Comparison of ENCODE assay signal across 13 mouse cellular contexts in the genomic region with DNA sequence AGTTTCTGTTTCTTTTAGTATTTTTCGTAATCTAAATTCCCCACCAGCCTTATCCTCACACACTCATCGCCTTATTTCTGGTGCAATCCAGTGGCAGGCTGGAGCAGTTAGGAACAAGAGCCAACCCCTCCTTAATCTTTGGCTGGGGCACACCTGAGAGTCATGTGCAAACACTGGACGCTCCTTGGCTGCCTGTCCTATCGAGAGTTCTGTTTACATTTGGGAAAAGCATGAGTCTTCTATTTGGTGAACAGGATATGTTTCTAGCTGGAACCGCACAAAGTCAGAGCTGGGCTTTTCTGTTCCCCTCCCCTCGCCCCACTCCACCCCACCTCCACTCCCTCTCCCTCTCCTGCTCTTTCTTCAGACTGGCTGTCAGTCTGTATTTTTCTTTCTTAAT. TPM values are rescaled to one million over a fixed set of nuclear protein-coding genes. Genes with fewer than 3 reads are reported as not detected.
DNase-seq lines count a peak whose midpoint lies in the region; ATAC-seq and TF ChIP-seq lines count a peak whose summit lies in the region.
"Had no signal": no experiment of that assay in that cellular context is flagged by ENCODE, and none has a peak within 500 bp of the region (broad histone marks: within the 10 kb centered on the region; RNA-seq: fewer than 3 reads in every experiment).

No protein-coding gene starts in this region.

- H3K9ac ChIP-seq in liver, postnatal 0 days (replicated peaks), result no peak overlapping the region
- no peak overlapping the region for H3K9ac ChIP-seq in liver, embryonic 12.5 days
- no peak overlapping the region for H3K9ac ChIP-seq in heart, embryonic 15.5 days
- H3K9ac ChIP-seq in lung, embryonic 14.5 days, result no peak overlapping the region
- H3K9ac ChIP-seq: embryonic facial prominence, embryonic 13.5 days; liver, embryonic 14.5 days had no signal

- no peaks in the 10 kb centered on the region for H3K36me3 ChIP-seq in liver, postnatal 0 days (replicated peaks; ENCODE audit: insufficient read depth, low read length)
- H3K36me3 ChIP-seq in liver, embryonic 12.5 days, result no peaks in the 10 kb centered on the region
- no peaks in the 10 kb centered on the region for H3K36me3 ChIP-seq in heart, embryonic 15.5 days
- no peaks in the 10 kb centered on the region for H3K36me3 ChIP-seq in lung, embryonic 14.5 days (ENCODE audit: insufficient read depth)
- H3K36me3 ChIP-seq: embryonic facial prominence, embryonic 13.5 days had no signal

- no peaks in the 10 kb centered on the region for H3K27me3 ChIP-seq in liver, postnatal 0 days (ENCODE audit: insufficient read depth, low read length)
- H3K27me3 ChIP-seq in liver, embryonic 12.5 days (replicated peaks), result no peaks in the 10 kb centered on the region
- H3K27me3 ChIP-seq in heart, embryonic 15.5 days, result no peaks in the 10 kb centered on the region
- no peaks in the 10 kb centered on the region for H3K27me3 ChIP-seq in lung, embryonic 14.5 days (ENCODE audit: insufficient read depth, low read length)
- H3K27me3 ChIP-seq: embryonic facial prominence, embryonic 13.5 days had no signal

- H3K27ac ChIP-seq in liver, postnatal 0 days (ENCODE audit: low read depth), result peak overlapping the region; percentile 55; the same call in 1 of the 2 replicates
- no peak overlapping the region for H3K27ac ChIP-seq in liver, embryonic 12.5 days
- H3K27ac ChIP-seq in heart, embryonic 15.5 days, result peak overlapping the region; percentile 32; the same call in 1 of the 2 replicates
- H3K27ac ChIP-seq in lung, embryonic 14.5 days (ENCODE audit: low read depth), result peak overlapping the region; percentile 50; the same call in 1 of the 2 replicates
- H3K27ac ChIP-seq: embryonic facial prominence, embryonic 13.5 days; liver, embryonic 14.5 days had no signal

- TF ChIP-seq CTCF in liver, postnatal 0 days (IDR thresholded peaks at IDR 0.05; ENCODE audit: low read depth), result no peak
- no peak for TF ChIP-seq CTCF in lung, embryonic 14.5 days (IDR thresholded peaks at IDR 0.05; ENCODE audit: low read depth)

- ATAC-seq in liver, postnatal 0 days, result no peak
- ATAC-seq in liver, embryonic 12.5 days, result no peak
- ATAC-seq in heart, embryonic 15.5 days (replicated peaks; ENCODE audit: insufficient number of reproducible peaks, insufficient read depth, low FRiP score, low read depth), result peak; percentile 47; the same call in 1 of the 2 replicates
- ATAC-seq in lung, embryonic 14.5 days (ENCODE audit: insufficient read depth), result peak; percentile 83

- no peaks in the 10 kb centered on the region for H3K9me3 ChIP-seq in liver, postnatal 0 days (ENCODE audit: low read length)
- no peaks in the 10 kb centered on the region for H3K9me3 ChIP-seq in liver, embryonic 12.5 days (replicated peaks)
- no peaks in the 10 kb centered on the region for H3K9me3 ChIP-seq in heart, embryonic 15.5 days (replicated peaks)
- no peaks in the 10 kb centered on the region for H3K9me3 ChIP-seq in lung, embryonic 14.5 days (ENCODE audit: low read depth, low read length)
- H3K9me3 ChIP-seq: embryonic facial prominence, embryonic 13.5 days had no signal

- 59% methylated on average over 6 of the region's 6 CpGs for WGBS in liver, postnatal 0 days (ENCODE audit: insufficient replicate concordance)
- 56% methylated on average over 6 of the region's 6 CpGs for WGBS in liver, embryonic 12.5 days (ENCODE audit: insufficient replicate concordance)
- WGBS in heart, embryonic 15.5 days, result 29% methylated on average over 6 of the region's 6 CpGs
- 18% methylated on average over 6 of the region's 6 CpGs for WGBS in lung, embryonic 14.5 days

- no peak overlapping the region for H3K4me3 ChIP-seq in liver, postnatal 0 days (ENCODE audit: low read depth, low read length)
- no peak overlapping the region for H3K4me3 ChIP-seq in liver, embryonic 12.5 days
- H3K4me3 ChIP-seq in heart, embryonic 15.5 days, result no peak overlapping the region
- H3K4me3 ChIP-seq in lung, embryonic 14.5 days (ENCODE audit: low read depth, low read length), result no peak overlapping the region
- H3K4me3 ChIP-seq: embryonic facial prominence, embryonic 13.5 days; myocyte had no signal

- DNase-seq in liver, postnatal 0 days, result no peak
- peak; percentile 68 for DNase-seq in lung, embryonic 14.5 days
- DNase-seq in yolk sac, embryonic 10.5 days (ENCODE audit: low spot score), result peak; percentile 69
- DNase-seq in MN1 (ENCODE audit: low spot score), result no peak
- DNase-seq in natural killer cell, adult 2 months (ENCODE audit: low spot score in 2 of 2), result no peak
- DNase-seq: cerebellum, adult 8-10 months; kidney, postnatal 14 days; thymus, postnatal 14 days had no signal

- TF ChIP-seq EP300 in liver, postnatal 0 days (IDR thresholded peaks at IDR 0.05; ENCODE audit: low read depth), result no peak

- no peak overlapping the region for H3K4me2 ChIP-seq in liver, postnatal 0 days (ENCODE audit: low read depth, low read length)
- no peak overlapping the region for H3K4me2 ChIP-seq in liver, embryonic 12.5 days
- no peak overlapping the region for H3K4me2 ChIP-seq in heart, embryonic 15.5 days
- H3K4me2 ChIP-seq in lung, embryonic 14.5 days, result peak overlapping the region; percentile 18; the same call in 1 of the 2 replicates
- H3K4me2 ChIP-seq: embryonic facial prominence, embryonic 13.5 days had no signal

- H3K4me1 ChIP-seq in liver, postnatal 0 days (ENCODE audit: insufficient read depth), result peaks cover 34% of the 10 kb centered on the region
- H3K4me1 ChIP-seq in liver, embryonic 12.5 days, result peaks cover 39% of the 10 kb centered on the region
- peaks cover 52% of the 10 kb centered on the region for H3K4me1 ChIP-seq in heart, embryonic 15.5 days (replicated peaks)
- H3K4me1 ChIP-seq in lung, embryonic 14.5 days (ENCODE audit: insufficient read depth), result peaks cover 5% of the 10 kb centered on the region; the same call in 1 of the 2 replicates

RNA-seq across cellular contexts. Expression of a gene that starts 22.5 kb away (rescaled TPM):
- polyA plus RNA-seq in liver, postnatal 0 days (2015; fragmentation: Nextera tagmentation; extraction: Ambion mirVana), result 1.1 and 1.4 TPM in 2 replicates
- 1.2 and 1.3 TPM in 2 replicates for polyA plus RNA-seq in liver, embryonic 12.5 days (2016; fragmentation: Nextera tagmentation; extraction: Ambion mirVana)
- polyA plus RNA-seq in heart, embryonic 15.5 days (2015; fragmentation: Nextera tagmentation; extraction: Ambion mirVana), result 2.6 and 3.2 TPM in 2 replicates
- polyA plus RNA-seq in lung, embryonic 14.5 days (2014; fragmentation: Nextera tagmentation; extraction: Ambion mirVana), result 2.2 and 2.5 TPM in 2 replicates

RNA-seq across cellular contexts. Expression of a gene that starts 49.3 kb away (rescaled TPM):
- 51.4 and 58.5 TPM in 2 replicates for polyA plus RNA-seq in liver, postnatal 0 days (2015; fragmentation: Nextera tagmentation; extraction: Ambion mirVana)
- 29.7 and 30.9 TPM in 2 replicates for polyA plus RNA-seq in liver, embryonic 12.5 days (2016; fragmentation: Nextera tagmentation; extraction: Ambion mirVana)
- 33.9 and 34.8 TPM in 2 replicates for polyA plus RNA-seq in heart, embryonic 15.5 days (2015; fragmentation: Nextera tagmentation; extraction: Ambion mirVana)
- polyA plus RNA-seq in lung, embryonic 14.5 days (2014; fragmentation: Nextera tagmentation; extraction: Ambion mirVana), result 24.5 and 25.1 TPM in 2 replicates

Comparison
In these comparisons a context has a peak if more than half of its experiments do, and no peak if none do; other contexts are left out.
1. ATAC-seq: peak in heart, embryonic 15.5 days (single experiment) and lung, embryonic 14.5 days (single experiment); none in liver, postnatal 0 days (single experiment) and liver, embryonic 12.5 days (single experiment).
2. DNase-seq: peak in lung, embryonic 14.5 days (single experiment) and yolk sac, embryonic 10.5 days (single experiment); none in liver, postnatal 0 days (single experiment), MN1 (single experiment) and natural killer cell, adult 2 months (0 of 2).